Mouse (Mus musculus) cerebellum, adult 11 months (tissue): ENCODE measurements at regions not wholly inside any gene's neighbourhood (a gene's known extent, or its start where the extent isn't known, plus 50 kb on each side); places are given as distances from the start of the nearest gene placed in this dataset.
"Not testable (repeated sequence)": the region's sequence is repeated elsewhere in the genome, so short reads cannot be mapped to it uniquely, and the experiment has no call there.

Experiments
- DNase-seq: peaks from one replicate; pipeline ENCODE4 v3.0.0; 2022

DNA sequence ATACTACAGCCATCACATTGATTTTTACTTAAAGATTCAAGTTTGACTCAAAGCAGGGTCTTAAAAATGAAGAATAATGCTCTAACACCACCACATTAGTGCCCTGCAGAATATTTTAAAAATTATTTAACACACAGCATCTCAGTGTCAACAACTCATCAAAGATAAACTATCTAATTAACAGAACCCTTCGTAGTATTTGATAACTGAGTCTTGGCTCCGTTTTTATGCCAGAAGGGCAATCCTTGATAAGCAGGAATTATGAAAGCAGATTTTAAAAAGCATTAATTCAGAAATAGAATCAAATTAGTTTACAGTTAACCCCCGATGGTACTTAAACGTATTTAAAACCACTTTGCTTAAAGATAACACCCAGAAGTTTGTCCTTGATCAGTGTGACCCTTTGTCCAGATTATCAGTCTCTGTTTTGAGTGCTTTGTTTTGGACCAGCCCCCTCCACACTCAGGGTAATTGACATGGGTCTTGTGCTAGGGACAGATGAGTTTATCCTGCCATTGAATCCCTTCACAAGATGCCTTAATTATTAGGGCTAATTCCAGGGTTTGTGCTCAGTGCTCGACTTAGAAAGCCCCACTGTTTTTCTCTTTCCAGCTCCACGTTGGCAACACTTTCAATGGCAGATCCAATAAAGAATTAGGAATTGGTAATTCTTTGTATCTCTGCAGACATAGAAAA lies 69.4 kb upstream of the Dph6 start:
- DNase-seq: no peak

DNA sequence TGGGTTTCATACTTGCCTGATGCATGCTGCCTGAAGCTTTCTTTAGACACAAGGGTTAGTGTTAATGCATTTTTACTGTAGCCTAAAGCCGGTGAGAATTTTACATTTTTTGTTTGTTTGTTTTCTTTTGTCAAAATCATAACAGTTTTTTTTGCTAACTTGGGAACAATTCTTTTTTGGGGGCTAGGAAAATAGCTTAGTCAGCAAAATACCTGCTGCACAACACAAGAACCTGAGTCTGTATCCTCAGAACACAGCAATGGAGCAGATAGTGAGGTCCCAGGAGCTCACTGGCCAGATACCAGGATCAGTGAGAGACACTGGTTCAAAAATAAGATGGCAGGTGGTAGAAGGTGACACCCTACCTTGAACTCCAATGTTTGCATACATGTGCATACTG lies 72.4 kb upstream of the Dph6 start:
- no peak for DNase-seq

DNA sequence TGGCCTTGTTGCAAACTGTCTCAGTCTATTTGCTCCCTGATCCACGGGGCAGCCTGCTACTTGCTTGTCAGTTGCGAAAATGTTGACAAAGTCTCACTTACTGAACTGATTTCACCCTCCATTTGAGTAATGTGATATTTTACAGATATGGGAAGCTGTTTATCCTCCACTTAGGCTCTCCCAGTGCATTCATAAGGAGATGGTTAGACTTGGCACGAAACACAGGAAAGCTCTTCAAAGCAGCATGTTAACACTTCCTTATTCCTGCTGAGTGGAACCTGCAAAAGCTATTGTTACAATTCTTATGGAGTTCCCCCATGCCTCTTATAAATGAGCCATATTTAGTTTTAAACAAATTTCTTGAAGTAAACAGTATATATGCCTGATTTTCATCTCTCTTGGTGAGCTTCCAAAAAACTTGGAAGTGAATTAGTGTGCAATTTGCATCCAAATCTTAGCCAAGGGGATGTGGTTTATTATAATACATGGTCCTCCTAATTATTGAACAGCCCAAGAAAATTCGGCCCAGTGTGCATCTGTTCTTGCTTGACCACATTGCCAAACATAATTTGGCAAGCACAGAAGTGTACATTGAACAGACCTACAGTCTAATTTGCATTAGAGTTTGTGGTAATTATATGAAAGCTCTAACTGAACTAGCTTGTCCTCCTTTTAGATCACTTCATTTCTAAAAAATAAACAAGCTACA lies 80.3 kb upstream of the Dph6 start:
- DNase-seq: no peak

DNA sequence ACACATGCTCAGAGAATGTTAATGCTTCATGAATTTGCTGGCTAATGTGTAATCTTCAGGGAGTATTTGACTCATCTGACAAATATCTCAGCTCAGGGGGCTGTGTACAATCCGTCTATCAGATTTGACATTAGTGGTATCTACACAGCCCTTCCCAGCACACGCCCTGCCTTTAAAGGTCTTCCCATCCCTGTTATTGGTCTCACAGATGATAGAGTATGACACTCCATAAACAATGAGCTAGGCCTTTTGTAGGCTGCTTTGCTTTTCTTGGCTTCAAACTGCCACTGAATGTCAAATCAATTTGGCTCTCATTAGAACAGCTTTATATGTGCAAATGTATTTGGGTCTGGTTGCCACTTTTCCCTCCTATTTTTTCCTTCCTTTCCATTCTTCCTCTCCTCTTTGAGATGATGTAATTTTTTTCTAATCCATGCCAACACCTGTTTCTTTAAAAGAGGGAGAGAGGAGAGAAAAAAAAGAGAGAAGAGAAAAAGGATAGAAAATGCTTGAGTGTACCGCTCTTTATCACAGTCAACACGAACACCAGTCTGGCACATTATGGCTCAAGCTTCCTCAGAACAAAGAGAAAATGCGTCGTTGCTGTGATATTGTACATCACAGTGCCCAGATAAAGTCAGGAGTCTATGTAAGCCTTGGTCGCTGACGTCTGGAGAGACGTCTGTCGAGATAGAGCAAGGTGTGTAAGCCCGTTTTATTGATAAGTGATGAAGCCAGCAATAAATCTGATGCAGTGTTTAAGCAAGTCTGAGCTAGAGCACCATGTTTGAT lies 84.9 kb upstream of the Dph6 start:
- DNase-seq: no peak

DNA sequence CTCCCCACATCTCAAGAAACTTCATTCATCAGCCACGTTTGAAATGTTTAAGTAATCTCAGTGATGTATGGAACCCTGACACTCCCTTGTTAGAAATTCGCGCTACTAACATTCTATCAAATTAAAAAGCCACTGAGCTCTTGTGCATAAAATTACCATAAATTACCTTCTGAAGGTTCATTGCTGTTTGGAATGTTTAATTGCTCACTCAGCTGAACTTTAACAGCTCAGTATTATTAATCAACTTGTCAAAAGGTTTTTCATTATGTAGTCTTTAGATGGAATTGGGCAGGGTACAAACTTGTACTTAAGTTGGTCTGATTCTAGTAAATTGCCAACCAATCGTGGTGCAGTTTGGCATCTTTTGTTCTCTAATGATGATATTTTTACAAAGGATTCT lies 108.5 kb upstream of the Dph6 start:
- DNase-seq: no peak

DNA sequence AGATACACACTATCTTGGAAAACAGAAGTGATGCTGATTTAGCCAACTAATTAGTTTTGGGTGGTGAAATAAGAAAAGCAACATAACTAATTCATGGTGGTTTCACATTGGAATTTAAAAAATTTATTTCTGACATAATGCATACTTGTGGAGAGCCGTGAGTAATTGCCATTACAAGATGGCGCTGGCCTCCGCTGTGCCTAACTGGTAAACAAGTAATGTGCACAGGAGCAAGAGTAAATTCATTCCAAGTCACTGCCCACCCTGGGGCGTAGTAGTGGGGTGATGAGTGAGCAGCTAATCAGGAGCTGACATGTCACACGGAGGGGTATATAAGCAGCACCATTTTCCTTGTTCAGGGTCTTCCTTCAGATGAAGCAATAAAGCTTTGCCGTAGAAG lies 119.0 kb upstream of the Dph6 start:
- not testable (repeated sequence) for DNase-seq

DNA sequence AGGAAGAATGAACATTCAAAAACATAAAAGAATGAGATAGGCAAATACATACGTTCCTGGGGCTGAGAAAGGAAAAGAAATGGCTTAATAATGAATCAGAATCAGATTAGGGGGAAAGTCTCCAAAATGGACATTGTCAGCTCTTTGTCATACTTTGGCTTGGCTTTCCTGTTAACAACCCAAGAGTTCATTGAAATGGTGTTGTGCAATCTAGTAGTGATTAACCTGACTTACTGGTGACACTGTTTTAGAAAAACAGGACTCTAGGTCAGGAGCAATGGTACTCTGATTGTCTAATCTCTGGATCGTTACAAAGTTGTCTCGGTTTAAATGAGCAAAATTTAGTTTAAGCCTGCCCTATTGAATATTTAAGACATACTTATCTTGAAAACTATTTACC lies 119.5 kb upstream of the Dph6 start:
- DNase-seq: no peak

DNA sequence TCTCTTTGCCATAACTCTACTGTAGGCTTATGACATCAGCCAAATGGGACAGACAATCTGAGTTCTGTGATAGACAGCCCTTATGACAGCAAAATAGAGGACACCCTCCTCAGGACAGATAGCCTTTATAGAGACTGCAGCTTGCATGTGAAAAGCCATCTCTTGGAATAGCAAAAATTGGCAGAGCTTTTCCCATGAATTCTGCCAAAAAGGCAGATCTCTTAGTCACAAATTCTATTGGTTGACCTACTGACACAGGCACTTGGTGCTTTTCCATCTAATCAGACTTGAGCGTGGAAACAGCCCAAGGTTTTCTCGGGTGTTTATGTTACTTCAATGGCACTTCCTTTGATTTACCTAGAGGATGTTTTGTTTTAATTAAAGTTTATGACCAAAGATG lies 120.8 kb upstream of the Dph6 start:
- DNase-seq: no peak

DNA sequence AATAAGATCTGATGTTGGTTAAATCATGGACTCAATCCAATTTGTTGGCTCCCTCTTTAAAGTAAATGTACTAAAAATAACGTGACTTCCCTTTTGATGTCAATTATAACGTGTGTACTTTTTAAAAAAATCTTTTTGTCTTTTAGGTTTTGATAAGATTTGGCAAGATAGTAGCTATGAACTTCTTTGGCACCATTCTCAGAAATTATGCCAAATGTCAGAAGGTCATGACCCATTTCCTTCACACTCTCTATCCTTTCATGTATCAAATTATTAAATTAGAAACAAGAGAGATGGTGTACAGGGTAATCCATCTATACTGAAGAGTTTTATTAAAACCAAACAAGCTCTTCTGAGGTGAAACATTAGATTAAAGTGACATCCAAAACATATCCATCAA lies 121.4 kb upstream of the Dph6 start:
- DNase-seq: no peak

DNA sequence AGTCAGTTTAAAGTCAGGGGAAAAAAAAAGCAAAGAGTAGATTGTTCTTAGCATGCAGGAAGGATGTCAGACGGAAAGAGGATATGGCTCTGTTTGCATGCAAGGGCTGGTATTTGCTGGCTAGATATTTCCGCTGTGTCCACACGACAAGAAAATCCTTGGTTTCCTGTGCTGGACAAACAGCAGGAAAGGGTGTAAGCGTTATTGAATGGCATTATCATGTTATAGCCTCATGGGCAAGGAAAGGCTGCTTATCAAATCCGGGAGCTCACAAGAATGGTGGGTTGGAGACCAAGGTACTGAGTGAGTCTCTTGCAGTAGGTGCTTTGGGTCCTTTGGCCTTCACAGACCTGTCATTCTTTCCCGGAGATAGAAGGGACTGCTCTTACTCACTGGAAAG lies 127.7 kb upstream of the Dph6 start:
- no peak for DNase-seq

DNA sequence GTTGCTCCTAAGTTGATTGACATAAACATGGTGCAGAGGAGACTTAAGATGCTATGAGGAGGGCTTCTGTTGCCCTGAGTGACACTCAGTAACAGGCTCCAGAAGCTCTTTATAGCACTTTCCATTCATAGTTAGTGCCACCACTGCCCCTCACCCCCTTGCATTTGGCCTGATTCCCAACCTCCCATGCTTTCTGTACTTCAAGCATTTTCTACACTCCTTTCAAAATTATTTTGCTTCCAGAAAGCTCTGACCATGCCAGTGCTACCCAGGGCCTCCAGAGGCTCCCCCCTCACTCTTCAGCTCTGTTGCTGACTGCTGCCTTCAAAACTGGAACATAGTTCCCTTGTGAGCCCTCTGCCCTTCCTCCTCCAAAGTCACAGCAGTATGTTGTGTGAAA lies 129.4 kb upstream of the Dph6 start:
- no peak for DNase-seq

DNA sequence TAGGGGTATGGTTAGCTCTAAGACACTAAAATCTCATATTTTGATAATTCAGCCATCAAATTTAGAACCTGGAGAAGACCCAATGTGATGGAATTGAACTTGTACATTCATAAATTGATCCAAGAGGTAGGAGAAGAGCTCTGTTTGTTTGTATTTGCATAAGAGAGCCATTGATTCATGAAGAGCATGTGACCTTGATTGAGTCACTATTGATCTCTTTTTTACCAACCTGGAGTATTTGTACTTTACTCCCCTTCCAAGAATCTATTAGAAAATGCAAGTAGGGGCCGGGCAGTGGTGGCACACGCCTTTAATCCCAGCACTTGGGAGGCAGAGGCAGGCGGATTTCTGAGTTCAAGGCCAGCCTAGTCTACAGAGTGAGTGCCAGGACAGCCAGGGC lies 133.5 kb upstream of the Dph6 start:
- no peak for DNase-seq

DNA sequence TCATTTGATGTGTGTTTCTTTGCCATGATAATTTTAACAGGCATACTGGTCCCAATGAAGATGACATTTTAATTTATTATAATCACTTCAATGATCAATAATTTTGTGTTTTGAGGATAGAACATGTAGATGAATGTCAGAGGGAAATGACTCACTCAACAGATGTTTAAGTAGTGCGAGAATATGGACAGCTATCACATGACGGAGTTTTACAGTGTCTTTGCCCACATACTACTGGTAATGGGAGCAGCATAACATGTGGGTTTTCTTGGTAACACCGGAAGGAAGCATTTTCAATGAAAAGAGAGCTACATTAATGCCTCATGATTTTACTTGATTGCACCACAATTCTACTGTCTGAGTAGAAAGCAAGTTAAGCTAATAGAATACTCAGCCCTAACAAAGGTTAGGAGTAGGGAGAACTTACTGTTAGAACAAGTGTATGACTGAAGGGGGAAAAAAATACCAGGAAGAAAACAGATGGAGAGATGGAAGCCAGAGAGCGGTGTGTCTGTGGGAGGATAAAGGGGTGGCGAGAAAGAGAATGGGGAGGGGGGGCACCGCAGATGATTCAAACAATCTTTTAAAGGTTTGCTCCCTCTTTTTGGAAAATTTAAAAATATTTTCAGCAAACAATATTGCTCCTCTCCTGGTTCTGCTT lies 142.0 kb upstream of the Dph6 start:
- no peak for DNase-seq

DNA sequence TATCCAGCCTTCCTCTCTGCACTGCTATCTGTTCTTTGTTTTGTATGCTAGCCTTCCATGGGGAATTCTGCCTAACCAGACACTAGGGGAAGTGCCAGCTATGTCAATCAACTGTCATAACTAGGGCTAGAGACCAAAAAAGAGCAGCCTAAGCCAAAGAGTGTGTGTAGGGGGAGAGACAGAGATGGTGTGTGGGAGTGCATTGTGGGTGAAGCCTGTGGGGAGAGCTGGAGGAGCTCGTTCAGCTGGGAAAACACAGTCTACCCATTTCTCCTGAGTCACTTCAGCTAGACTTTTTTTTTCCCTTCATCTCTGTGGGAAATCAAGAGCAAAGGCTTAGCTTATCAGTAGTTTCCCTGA lies 142.5 kb upstream of the Dph6 start:
- DNase-seq: no peak

DNA sequence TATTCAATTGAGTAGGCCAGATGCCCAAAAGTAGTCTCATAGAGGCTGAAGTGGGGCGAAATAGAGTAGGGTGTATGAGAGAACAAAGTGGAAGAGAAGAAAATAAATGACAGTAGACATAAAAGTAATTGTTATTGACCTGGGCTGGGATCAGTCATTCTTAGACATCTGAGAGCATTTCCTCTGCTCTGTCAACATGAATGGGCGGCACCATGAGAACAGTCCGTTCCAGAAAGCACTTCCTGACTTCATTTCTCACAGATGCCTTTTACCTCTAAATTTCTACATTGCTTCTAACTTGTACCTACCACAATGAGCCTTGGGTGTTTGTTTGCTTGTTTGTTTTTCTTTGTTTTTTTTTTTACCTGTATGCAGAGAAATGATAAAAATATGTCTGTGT lies 148.5 kb upstream of the Dph6 start:
- DNase-seq: no peak

DNA sequence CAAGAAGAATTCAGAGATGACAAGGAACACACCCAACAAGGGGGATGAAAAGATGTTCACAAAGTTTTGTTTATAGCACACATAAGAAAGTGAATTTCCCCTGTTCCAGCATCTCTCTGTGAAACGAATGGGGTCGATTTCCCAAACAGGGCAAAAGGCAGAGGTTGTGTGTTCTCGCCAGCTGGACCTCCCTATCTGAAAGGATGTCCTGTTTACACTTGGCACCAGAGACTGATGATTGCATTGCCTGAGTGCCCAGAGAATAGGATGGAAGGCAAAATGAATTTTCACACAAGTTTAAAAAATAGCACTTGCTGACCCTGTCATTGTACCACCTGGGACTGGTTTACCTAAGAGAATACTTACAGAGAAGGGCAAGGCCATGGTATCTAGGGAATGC lies 149.2 kb upstream of the Dph6 start:
- DNase-seq: no peak

DNA sequence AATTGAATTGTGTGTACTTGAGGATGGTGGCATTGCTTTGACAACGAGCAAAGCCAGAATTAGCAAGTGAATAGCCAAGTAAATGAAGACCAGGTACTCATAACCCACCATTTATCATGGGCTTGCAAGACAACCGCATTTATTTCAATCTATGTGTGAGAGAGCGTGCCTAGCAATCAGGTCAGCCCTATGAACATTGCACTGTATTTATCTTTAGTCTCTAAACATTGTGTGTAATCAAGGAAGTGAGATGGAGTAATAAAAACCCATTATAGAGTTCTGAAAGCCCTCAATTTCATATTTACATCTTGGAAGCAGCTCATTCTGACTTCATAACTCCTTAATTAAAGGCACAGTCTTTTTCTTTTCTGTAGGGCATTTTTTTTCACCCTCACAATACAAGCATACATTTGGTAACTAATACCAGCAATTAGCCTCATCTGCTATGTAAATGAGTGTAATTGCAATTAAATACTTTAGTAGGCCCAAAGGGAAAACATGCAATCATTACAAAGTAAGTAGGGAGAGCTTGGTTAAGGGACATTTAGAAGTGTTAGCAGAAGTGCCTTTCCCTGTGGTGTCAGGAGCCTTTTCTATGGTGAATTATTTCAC lies 150.8 kb upstream of the Dph6 start:
- DNase-seq: no peak

DNA sequence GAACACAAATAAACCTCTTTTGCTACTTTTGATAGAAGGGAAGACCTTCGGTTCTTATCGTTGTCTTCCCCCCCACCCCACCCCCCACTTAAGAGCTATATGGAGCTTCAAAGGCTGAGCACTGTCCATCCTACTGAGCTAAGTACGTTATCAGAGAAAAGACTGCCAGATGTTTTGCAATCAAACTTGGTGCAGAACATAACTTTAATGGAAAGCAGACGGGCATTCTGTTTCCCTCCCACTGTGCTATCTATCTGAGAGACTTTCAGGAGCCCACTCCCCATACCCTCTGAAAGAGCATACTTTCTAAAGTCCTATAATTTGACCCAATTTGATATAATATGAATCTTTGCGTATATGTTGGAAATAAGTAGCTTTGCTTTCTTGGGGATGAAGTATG lies 153.3 kb upstream of the Dph6 start:
- DNase-seq: no peak

DNA sequence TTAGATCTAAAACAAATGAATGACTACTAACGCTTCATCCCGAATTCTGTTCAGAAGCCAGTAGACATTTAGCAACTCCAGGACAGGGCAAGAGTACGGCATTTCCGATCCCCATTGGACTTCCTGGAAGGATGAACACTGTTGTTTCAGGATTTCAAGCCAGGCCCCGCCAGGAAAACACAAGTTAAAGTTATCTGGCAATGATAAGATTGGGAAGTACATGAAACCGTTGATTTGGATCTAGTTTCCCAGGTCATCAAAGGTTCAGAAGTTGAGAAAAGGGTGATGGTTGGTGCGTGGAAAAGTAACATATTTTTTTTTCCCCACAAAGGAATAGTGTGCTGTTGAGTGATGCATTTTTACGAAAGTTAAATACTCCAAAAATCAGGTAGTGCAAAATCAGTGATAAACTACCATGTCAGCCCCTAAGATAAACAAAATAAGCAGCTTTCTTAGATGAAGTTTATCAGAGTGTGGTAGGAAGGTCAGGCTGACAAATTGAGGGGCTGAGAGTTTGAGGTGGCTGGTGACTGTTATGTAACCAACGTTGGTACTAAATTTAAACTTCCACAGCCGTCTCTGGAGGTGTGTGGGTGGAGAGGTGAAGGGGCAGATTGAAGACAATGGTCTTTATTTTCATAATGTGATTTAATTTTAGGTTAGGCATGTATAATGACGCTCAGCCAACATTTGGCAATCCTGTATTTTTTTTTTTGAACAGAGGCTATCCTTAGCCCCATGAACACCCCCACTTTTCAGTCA lies 157.6 kb upstream of the Dph6 start:
- no peak for DNase-seq

DNA sequence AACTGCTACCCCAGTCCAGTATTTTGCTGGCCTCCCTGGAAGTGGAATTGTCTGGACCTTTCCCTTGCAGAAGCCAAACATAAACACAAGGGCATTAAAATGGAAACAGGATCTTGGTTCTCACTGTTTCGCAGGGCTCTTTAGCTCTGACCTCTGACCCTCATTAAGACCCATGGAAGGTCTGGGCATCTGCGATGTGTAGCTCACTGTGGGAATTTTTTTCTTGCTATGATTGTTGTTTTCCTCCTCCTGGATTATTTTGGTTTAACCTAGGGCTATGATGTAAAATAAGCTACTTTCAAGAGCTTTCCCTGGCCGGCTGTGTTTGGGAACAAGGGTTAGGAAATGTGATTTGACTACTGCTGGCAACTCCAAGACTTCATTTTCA lies 158.1 kb upstream of the Dph6 start:
- DNase-seq: no peak

DNA sequence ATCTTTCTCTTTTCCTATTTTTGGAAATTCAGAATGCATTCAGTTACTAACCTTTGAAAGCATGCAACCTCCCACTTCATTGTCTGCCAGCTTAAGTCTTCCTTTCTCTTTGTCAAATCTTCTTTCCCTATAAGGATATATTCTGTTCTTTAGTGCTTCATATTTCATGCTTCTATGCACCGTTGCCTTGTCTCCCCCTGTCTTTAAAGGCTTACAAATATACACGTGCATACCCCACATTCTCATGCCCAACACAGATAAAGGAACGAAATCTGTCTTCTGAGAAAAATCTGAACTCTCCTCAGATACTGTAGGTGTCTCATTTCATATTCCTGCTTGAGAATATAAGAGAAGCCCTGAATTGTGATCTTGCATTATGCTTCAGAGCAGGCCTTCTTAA lies 167.9 kb upstream of the Dph6 start:
- DNase-seq: no peak

DNA sequence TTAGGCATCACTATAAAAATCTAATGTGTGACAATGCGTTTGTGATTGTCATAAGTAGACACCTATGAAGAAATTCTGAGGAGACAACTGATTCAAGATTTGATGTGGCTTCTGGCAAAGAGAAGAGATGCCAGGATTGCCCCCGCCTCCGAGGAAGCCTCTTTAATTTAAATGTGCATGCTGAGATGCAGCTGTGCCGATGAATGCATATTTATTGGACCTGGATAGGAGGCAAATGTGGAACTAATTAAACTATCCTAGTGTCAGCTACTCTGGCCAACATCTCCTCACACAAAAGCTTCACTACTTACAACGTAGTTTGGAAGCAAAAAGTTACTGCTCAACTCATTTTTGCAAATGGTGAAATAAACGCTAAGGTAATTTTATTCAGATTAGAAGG lies 173.4 kb upstream of the Dph6 start:
- DNase-seq: no peak

DNA sequence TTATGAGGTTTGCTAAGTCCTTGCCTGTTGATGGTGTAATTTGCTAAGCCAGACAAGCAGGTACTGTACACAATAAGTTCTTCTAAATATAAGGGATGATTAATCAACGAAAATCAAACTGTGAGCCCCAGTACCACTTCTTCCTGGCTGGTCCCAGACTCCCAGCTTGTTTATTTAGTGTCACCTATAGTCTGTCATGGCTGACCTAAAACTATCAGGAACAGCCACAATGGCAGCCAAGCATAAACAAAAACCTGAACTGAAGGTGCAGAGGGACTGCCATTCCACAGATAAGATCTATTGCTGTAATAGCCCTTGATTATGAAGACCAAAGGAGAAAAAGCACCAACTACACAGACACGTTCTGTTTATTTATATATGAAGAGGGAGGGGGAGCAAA lies 180.9 kb upstream of the Dph6 start:
- no peak for DNase-seq
